Mouse (Mus musculus) thymus, adult 2 months (tissue): ENCODE measurements at regions not wholly inside any gene's neighbourhood (a gene's known extent, or its start where the extent isn't known, plus 50 kb on each side); places are given as distances from the start of the nearest gene placed in this dataset.

ENCODE experiments used
- CTCF ChIP-seq: fragments of 200-500 bp; IDR thresholded peaks from 2 replicates; pipeline ENCODE4 v1.5.1; 2012; ENCODE audit warnings: mild to moderate bottlenecking, control low read depth, low read length, moderate library complexity, borderline replicate concordance; ENCODE audit not compliant: control insufficient read depth, poor library complexity, insufficient read depth; ENCODE audit errors: extremely low read depth
- POLR2A ChIP-seq: fragments of 200-500 bp; IDR thresholded peaks from 2 replicates; pipeline ENCODE4 v1.6.1; 2012; ENCODE audit warnings: mild to moderate bottlenecking, low read length, control low read depth, moderate library complexity; ENCODE audit not compliant: control insufficient read depth, poor library complexity, insufficient read depth; ENCODE audit errors: extremely low read depth

DNA sequence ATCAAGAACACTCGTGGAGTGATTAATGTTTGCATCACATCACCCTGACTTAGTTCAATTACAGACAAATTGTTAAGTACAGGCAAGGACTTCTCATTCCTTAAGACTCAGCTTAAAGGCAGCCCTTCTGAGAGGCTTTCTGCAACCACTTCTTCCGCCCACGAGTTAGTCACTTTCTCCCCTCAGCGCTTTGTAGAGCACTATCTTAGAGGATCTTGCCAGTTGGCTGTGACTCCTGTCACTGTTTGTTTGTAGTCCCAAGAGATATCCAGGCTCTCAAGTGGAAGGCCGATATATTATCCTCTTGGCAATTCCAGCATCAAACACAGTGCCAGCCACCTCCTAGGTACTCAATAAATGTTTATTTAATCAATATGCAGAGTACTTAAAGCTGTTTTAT is 532.1 kb upstream of the Gm26657 start:
- TF ChIP-seq CTCF (no peak), POLR2A (no peak)
